Mouse (Mus musculus): ENCODE measurements around the gene Kcnh4. TPM values are rescaled to one million over a fixed set of nuclear protein-coding genes. Genes with fewer than 3 reads are reported as not detected.

Gene Kcnh4
- total RNA-seq, 2 experiments from 2014 or later, result not detected

- peak; percentile 75 for ATAC-seq (replicated peaks; ENCODE audit: low FRiP score, poor library complexity, severe bottlenecking)
These were observed 45.2 kb downstream of the Kcnh4 start for GRCm38 (mm10) chr11:100714534-100714915.

- peak; percentile 66 for ATAC-seq (replicated peaks; ENCODE audit: low FRiP score, poor library complexity, severe bottlenecking)
These were observed 45.8 kb downstream of the Kcnh4 start, which contains the start of gene Hspb9 for GRCm38 (mm10) chr11:100713735-100714533. Gene Hspb9, plus strand, starts transcription at chr11:100713850.

GRCm38 (mm10) chr11:100713174-100713573, 46.6 kb downstream of the Kcnh4 start:
- ATAC-seq (replicated peaks; ENCODE audit: low FRiP score, poor library complexity, severe bottlenecking), result no peak

- peak; percentile 51; the same call in 1 of the 2 replicates for ATAC-seq (replicated peaks; ENCODE audit: low FRiP score, poor library complexity, severe bottlenecking)
These were observed 47.7 kb downstream of the Kcnh4 start, which contains the start of gene Kat2a for GRCm38 (mm10) chr11:100711783-100712615. Gene Kat2a, minus strand, starts transcription at chr11:100712465.

- ATAC-seq (replicated peaks; ENCODE audit: low FRiP score, poor library complexity, severe bottlenecking), result no peak
These were observed 48.8 kb downstream of the Kcnh4 start for GRCm38 (mm10) chr11:100710977-100711376.

- ATAC-seq (replicated peaks; ENCODE audit: low FRiP score, poor library complexity, severe bottlenecking), result no peak
These were observed 49.2 kb downstream of the Kcnh4 start for GRCm38 (mm10) chr11:100710528-100710927.

GRCm38 (mm10) chr11:100709201-100709810, 50.4 kb downstream of the Kcnh4 start:
- ATAC-seq (replicated peaks; ENCODE audit: low FRiP score, poor library complexity, severe bottlenecking), result no peak

GRCm38 (mm10) chr11:100705095-100705747, 54.5 kb downstream of the Kcnh4 start:
- ATAC-seq (replicated peaks; ENCODE audit: low FRiP score, poor library complexity, severe bottlenecking), result no peak

- ATAC-seq (replicated peaks; ENCODE audit: low FRiP score, poor library complexity, severe bottlenecking), result peak; percentile 67
These were observed 55.8 kb downstream of the Kcnh4 start, which contains the start of gene Dhx58 for GRCm38 (mm10) chr11:100703851-100704531. Gene Dhx58, minus strand, starts transcription at chr11:100704271.

- peak; percentile 37 for ATAC-seq (replicated peaks; ENCODE audit: low FRiP score, poor library complexity, severe bottlenecking)
These were observed 56.4 kb downstream of the Kcnh4 start for GRCm38 (mm10) chr11:100703366-100703765.

- ATAC-seq (replicated peaks; ENCODE audit: low FRiP score, poor library complexity, severe bottlenecking), result peak; percentile 55
These were observed 56.8 kb downstream of the Kcnh4 start for GRCm38 (mm10) chr11:100702906-100703305.

GRCm38 (mm10) chr11:100702081-100702851, 57.5 kb downstream of the Kcnh4 start:
- ATAC-seq (replicated peaks; ENCODE audit: low FRiP score, poor library complexity, severe bottlenecking), result peak; percentile 69

- ATAC-seq (replicated peaks; ENCODE audit: low FRiP score, poor library complexity, severe bottlenecking), result no peak
These were observed 58.4 kb downstream of the Kcnh4 start for GRCm38 (mm10) chr11:100701301-100701700.

- no peak for ATAC-seq (replicated peaks; ENCODE audit: low FRiP score, poor library complexity, severe bottlenecking)
These were observed 59.0 kb downstream of the Kcnh4 start for GRCm38 (mm10) chr11:100700710-100701109.

GRCm38 (mm10) chr11:100697921-100698320, 61.8 kb downstream of the Kcnh4 start:
- no peak for ATAC-seq (replicated peaks; ENCODE audit: low FRiP score, poor library complexity, severe bottlenecking)

GRCm38 (mm10) chr11:100694926-100695325, 64.8 kb downstream of the Kcnh4 start:
- ATAC-seq (replicated peaks; ENCODE audit: low FRiP score, poor library complexity, severe bottlenecking), result peak; percentile 75

GRCm38 (mm10) chr11:100693154-100693553, 66.6 kb downstream of the Kcnh4 start:
- ATAC-seq (replicated peaks; ENCODE audit: low FRiP score, poor library complexity, severe bottlenecking), result no peak

- no peak for ATAC-seq (replicated peaks; ENCODE audit: low FRiP score, poor library complexity, severe bottlenecking)
These were observed 67.6 kb downstream of the Kcnh4 start, which contains the start of gene Zfp385c for GRCm38 (mm10) chr11:100692164-100692616. Gene Zfp385c, minus strand, starts transcription at chr11:100692455.

Data from erythroblast, adult 5-6 weeks (primary cell).